8 mouse cellular contexts compared by ENCODE assay signal in genomic region chr11:86356854-86357788, GRCm38 (mm10). TPM values are rescaled to one million over a fixed set of nuclear protein-coding genes. Genes with fewer than 3 reads are reported as not detected.
DNase-seq lines count a peak whose midpoint lies in the region; ATAC-seq and TF ChIP-seq lines count a peak whose summit lies in the region.

Gene Med13, minus strand, starts transcription at chr11:86357602.

- peaks cover 10% of the 10 kb centered on the region for H3K27me3 ChIP-seq in E14TG2a.4 (ENCODE audit: insufficient read depth, low read length)
- H3K27me3 ChIP-seq in erythroblast, embryonic 14.5 days (ENCODE audit: control insufficient read depth) = peaks cover 33% of the 10 kb centered on the region
- peaks cover 6% of the 10 kb centered on the region; the same call in 1 of the 2 replicates for H3K27me3 ChIP-seq in heart, embryonic 13.5 days (replicated peaks)
- H3K27me3 ChIP-seq in liver, embryonic 15.5 days = peaks cover 13% of the 10 kb centered on the region
- no peaks in the 10 kb centered on the region for H3K27me3 ChIP-seq in neural tube, embryonic 11.5 days (ENCODE audit: control insufficient read depth, insufficient read depth, low read length)
- no peaks in the 10 kb centered on the region for H3K27me3 ChIP-seq in stomach, embryonic 16.5 days (ENCODE audit: control insufficient read depth, insufficient read depth, low read length)

- H3K4me2 ChIP-seq in heart, embryonic 13.5 days = peak within 1 kb of the TSS; percentile 85
- H3K4me2 ChIP-seq in liver, embryonic 15.5 days = peak within 1 kb of the TSS; percentile 70
- H3K4me2 ChIP-seq in neural tube, embryonic 11.5 days (ENCODE audit: low read depth) = peak within 1 kb of the TSS; percentile 78
- peak within 1 kb of the TSS; percentile 61 for H3K4me2 ChIP-seq in stomach, embryonic 16.5 days (ENCODE audit: low read depth, low read length)

- peak; percentile 76 for DNase-seq in kidney, postnatal 10 days
- peak; percentile 73 for DNase-seq in neural tube, embryonic 11.5 days (ENCODE audit: low spot score)

- H3K36me3 ChIP-seq in E14TG2a.4 (ENCODE audit: insufficient read depth, low read length) = peaks cover 25% of the 10 kb centered on the region
- H3K36me3 ChIP-seq in erythroblast, embryonic 14.5 days (ENCODE audit: control insufficient read depth) = peaks cover 33% of the 10 kb centered on the region
- peaks cover 22% of the 10 kb centered on the region for H3K36me3 ChIP-seq in heart, embryonic 13.5 days
- peaks cover 20% of the 10 kb centered on the region for H3K36me3 ChIP-seq in liver, embryonic 15.5 days (replicated peaks)
- no peaks in the 10 kb centered on the region for H3K36me3 ChIP-seq in neural tube, embryonic 11.5 days (ENCODE audit: control insufficient read depth, insufficient read depth, low read length)
- 0 out of 2 replicates have a peak, but pooled peaks cover 3% of the 10 kb centered on the region for H3K36me3 ChIP-seq in stomach, embryonic 16.5 days (ENCODE audit: control insufficient read depth, insufficient read depth, low read length)

- no peaks in the 10 kb centered on the region for H3K9me3 ChIP-seq in E14TG2a.4 (ENCODE audit: low read length)
- no peaks in the 10 kb centered on the region for H3K9me3 ChIP-seq in erythroblast, embryonic 14.5 days (ENCODE audit: control insufficient read depth, low read length)
- H3K9me3 ChIP-seq in heart, embryonic 13.5 days = no peaks in the 10 kb centered on the region
- H3K9me3 ChIP-seq in liver, embryonic 15.5 days (replicated peaks) = no peaks in the 10 kb centered on the region
- H3K9me3 ChIP-seq in neural tube, embryonic 11.5 days (ENCODE audit: control insufficient read depth, low read length) = no peaks in the 10 kb centered on the region
- no peaks in the 10 kb centered on the region for H3K9me3 ChIP-seq in stomach, embryonic 16.5 days (replicated peaks; ENCODE audit: control insufficient read depth, low read length)

- TF ChIP-seq CTCF in E14TG2a.4 (conservative IDR thresholded peaks at IDR 0.05; ENCODE audit: low read length) = no peak

- peak; percentile 32; the same call in 1 of the 2 replicates for ATAC-seq in heart, embryonic 13.5 days (ENCODE audit: extremely low read depth, insufficient number of reproducible peaks, low FRiP score, low TSS enrichment)
- peak; percentile 47 for ATAC-seq in liver, embryonic 15.5 days (ENCODE audit: insufficient read depth)
- ATAC-seq in neural tube, embryonic 11.5 days (ENCODE audit: insufficient read depth, low FRiP score, low TSS enrichment) = 0 out of 2 replicates have a peak, but pooled peaks have one; percentile 32
- ATAC-seq in stomach, embryonic 16.5 days (ENCODE audit: insufficient read depth, low FRiP score) = peak; percentile 41; the same call in 1 of the 2 replicates

- H3K27ac ChIP-seq in brown adipose tissue, adult 24 weeks (replicated peaks; ENCODE audit: low read depth, low read length) = peak within 1 kb of the TSS; percentile 94
- H3K27ac ChIP-seq in heart, embryonic 13.5 days (replicated peaks) = peak within 1 kb of the TSS; percentile 99
- H3K27ac ChIP-seq in liver, embryonic 15.5 days (replicated peaks) = peak within 1 kb of the TSS; percentile 94
- peak within 1 kb of the TSS; percentile 96 for H3K27ac ChIP-seq in neural tube, embryonic 11.5 days (ENCODE audit: low read depth, low read length)
- peak within 1 kb of the TSS; percentile 99 for H3K27ac ChIP-seq in stomach, embryonic 16.5 days (ENCODE audit: low read length)

- H3K4me3 ChIP-seq in E14TG2a.4 (replicated peaks; ENCODE audit: low read length) = peak within 1 kb of the TSS; percentile 99
- peak within 1 kb of the TSS; percentile 82 for H3K4me3 ChIP-seq in brown adipose tissue, adult 24 weeks (ENCODE audit: insufficient read depth, low read depth, low read length)
- H3K4me3 ChIP-seq in erythroblast, embryonic 14.5 days (replicated peaks) = peak within 1 kb of the TSS; percentile 98
- H3K4me3 ChIP-seq in heart, embryonic 13.5 days = peak within 1 kb of the TSS; percentile 97
- peak within 1 kb of the TSS; percentile 98 for H3K4me3 ChIP-seq in liver, embryonic 15.5 days (replicated peaks)
- H3K4me3 ChIP-seq in neural tube, embryonic 11.5 days (ENCODE audit: low read depth, low read length) = peak within 1 kb of the TSS; percentile 84
- H3K4me3 ChIP-seq in stomach, embryonic 16.5 days (replicated peaks; ENCODE audit: low read length) = peak within 1 kb of the TSS; percentile 98

- under 1% methylated on average over 61 of the region's 81 CpGs for WGBS in heart, embryonic 13.5 days
- WGBS in liver, embryonic 15.5 days (ENCODE audit: insufficient replicate concordance) = under 1% methylated on average over 81 of the region's 81 CpGs
- WGBS in neural tube, embryonic 11.5 days = under 1% methylated on average over 75 of the region's 81 CpGs
- WGBS in stomach, embryonic 16.5 days = under 1% methylated on average over 68 of the region's 81 CpGs

- H3K9ac ChIP-seq in heart, embryonic 13.5 days = peak within 1 kb of the TSS; percentile 93
- H3K9ac ChIP-seq in liver, embryonic 15.5 days = peak within 1 kb of the TSS; percentile 98
- H3K9ac ChIP-seq in neural tube, embryonic 11.5 days (ENCODE audit: low read length) = peak within 1 kb of the TSS; percentile 96
- H3K9ac ChIP-seq in stomach, embryonic 16.5 days (ENCODE audit: low read length) = peak within 1 kb of the TSS; percentile 97

- H3K4me1 ChIP-seq in E14TG2a.4 (replicated peaks; ENCODE audit: low read depth, low read length) = peaks cover 28% of the 10 kb centered on the region
- peaks cover 11% of the 10 kb centered on the region for H3K4me1 ChIP-seq in brown adipose tissue, adult 24 weeks (ENCODE audit: control insufficient read depth, insufficient read depth, insufficient read length, low read length)
- peaks cover 26% of the 10 kb centered on the region for H3K4me1 ChIP-seq in erythroblast, embryonic 14.5 days (ENCODE audit: control insufficient read depth)
- peaks cover 34% of the 10 kb centered on the region for H3K4me1 ChIP-seq in heart, embryonic 13.5 days
- H3K4me1 ChIP-seq in liver, embryonic 15.5 days (replicated peaks) = peaks cover 31% of the 10 kb centered on the region
- H3K4me1 ChIP-seq in neural tube, embryonic 11.5 days (ENCODE audit: control insufficient read depth, insufficient read depth, low read length) = peaks cover 7% of the 10 kb centered on the region
- H3K4me1 ChIP-seq in stomach, embryonic 16.5 days (ENCODE audit: control insufficient read depth, insufficient read depth, low read length) = peaks cover 22% of the 10 kb centered on the region

RNA-seq across cellular contexts. Expression of gene Med13, which starts in this region (rescaled TPM):
- 13.6 and 14.6 TPM in 2 replicates for polyA plus RNA-seq in brown adipose tissue, adult 24 weeks (2012; ENCODE audit: insufficient read depth, insufficient read length, missing spikeins)
- 0.34 and 0.42 TPM in 2 replicates for polyA plus RNA-seq in erythroblast, embryonic 14.5 days (2012)
- 4.3 and 4.8 TPM in 2 replicates for polyA plus RNA-seq in heart, embryonic 13.5 days (2015; fragmentation: Nextera tagmentation; extraction: Ambion mirVana)
- polyA plus RNA-seq in liver, embryonic 15.5 days (2015; fragmentation: Nextera tagmentation; extraction: Ambion mirVana) = 2.6 and 4.1 TPM in 2 replicates
- 14.0 and 14.6 TPM in 2 replicates for polyA plus RNA-seq in neural tube, embryonic 11.5 days (2014; fragmentation: Nextera tagmentation; extraction: Ambion mirVana)
- polyA plus RNA-seq in stomach, embryonic 16.5 days (2015; fragmentation: Nextera tagmentation; extraction: Ambion mirVana) = 7.2 and 9.1 TPM in 2 replicates

Comparison
In these comparisons a context has a peak if more than half of its experiments do, and no peak if none do; other contexts are left out.
1. Peak in every context shown above with its lines: DNase-seq, ATAC-seq, H3K4me3 ChIP-seq and H3K27ac ChIP-seq.